Mouse (Mus musculus): ENCODE data around the gene Atg101. TPM values are rescaled to one million over a fixed set of nuclear protein-coding genes. Genes with fewer than 3 reads are reported as not detected.
A peak's percentile ranks its signal among the peaks of the same experiment; 100 is the strongest.

The Atg101 gene
- polyA plus RNA-seq, 1 experiment from 2014 or later: 49.3 TPM

GRCm38 (mm10) chr15:101238885-101239511, 45.1 kb upstream of the Atg101 start:
- Histone ChIP-seq H3K27ac (replicated peaks) (peak overlapping the region; percentile 40), H3K4me3 (ENCODE audit: low read depth, low read length) (0 out of 2 replicates have a peak overlapping the region, but pooled peaks have one; percentile 6), H3K4me2 (replicated peaks; ENCODE audit: low read depth) (peak overlapping the region; percentile 52), H3K9me3 (ENCODE audit: control insufficient read depth, low read length) (no peaks in the 10 kb centered on the region), H3K36me3 (ENCODE audit: control insufficient read depth, insufficient read depth, low read length) (no peaks in the 10 kb centered on the region), H3K27me3 (ENCODE audit: control insufficient read depth, insufficient read depth, low read length) (no peaks in the 10 kb centered on the region), H3K9ac (ENCODE audit: low read length) (peak overlapping the region; percentile 27; the same call in 1 of the 2 replicates), H3K4me1 (replicated peaks; ENCODE audit: control insufficient read depth, insufficient read depth) (peaks cover 2% of the 10 kb centered on the region)
- no peak for TF ChIP-seq EP300 (optimal IDR thresholded peaks at IDR 0.05)
- TF ChIP-seq CTCF (IDR thresholded peaks at IDR 0.05; ENCODE audit: low read depth): peak; percentile 80
- 6% methylated on average over 26 of the region's 28 CpGs for WGBS
- ATAC-seq (ENCODE audit: low FRiP score, low TSS enrichment): peak; percentile 39
- peak; percentile 76 for DNase-seq (ENCODE audit: low spot score)

- DNase-seq (ENCODE audit: low spot score) (no peak), ATAC-seq (ENCODE audit: low FRiP score, low TSS enrichment) (no peak)
- no peak overlapping the region for H3K4me2 ChIP-seq (replicated peaks; ENCODE audit: low read depth)
- no peaks in the 10 kb centered on the region for H3K27me3 ChIP-seq (ENCODE audit: control insufficient read depth, insufficient read depth, low read length)
- peaks cover 2% of the 10 kb centered on the region for H3K4me1 ChIP-seq (replicated peaks; ENCODE audit: control insufficient read depth, insufficient read depth)
- no peaks in the 10 kb centered on the region for H3K9me3 ChIP-seq (ENCODE audit: control insufficient read depth, low read length)
- H3K4me3 ChIP-seq (ENCODE audit: low read depth, low read length): no peak overlapping the region
- TF ChIP-seq EP300 (optimal IDR thresholded peaks at IDR 0.05) (no peak), CTCF (IDR thresholded peaks at IDR 0.05; ENCODE audit: low read depth) (no peak)
- WGBS: 65% methylated on average over 8 of the region's 8 CpGs
- no peak overlapping the region for H3K27ac ChIP-seq (replicated peaks)
- no peaks in the 10 kb centered on the region for H3K36me3 ChIP-seq (ENCODE audit: control insufficient read depth, insufficient read depth, low read length)
- H3K9ac ChIP-seq (ENCODE audit: low read length): no peak overlapping the region
These were observed 44.3 kb upstream of the Atg101 start for GRCm38 (mm10) chr15:101239821-101240220.

GRCm38 (mm10) chr15:101240799-101241204, 43.3 kb upstream of the Atg101 start:
- Histone ChIP-seq H3K27ac (replicated peaks) (peak overlapping the region; percentile 45), H3K4me1 (replicated peaks; ENCODE audit: control insufficient read depth, insufficient read depth) (peaks cover 3% of the 10 kb centered on the region; the same call in 1 of the 2 replicates), H3K4me3 (ENCODE audit: low read depth, low read length) (no peak overlapping the region), H3K4me2 (replicated peaks; ENCODE audit: low read depth) (peak overlapping the region; percentile 51), H3K36me3 (ENCODE audit: control insufficient read depth, insufficient read depth, low read length) (no peaks in the 10 kb centered on the region), H3K9ac (ENCODE audit: low read length) (no peak overlapping the region), H3K9me3 (ENCODE audit: control insufficient read depth, low read length) (no peaks in the 10 kb centered on the region), H3K27me3 (ENCODE audit: control insufficient read depth, insufficient read depth, low read length) (no peaks in the 10 kb centered on the region)
- ATAC-seq (ENCODE audit: low FRiP score, low TSS enrichment) (peak; percentile 62), DNase-seq (ENCODE audit: low spot score) (peak; percentile 85)
- 3% methylated on average over 10 of the region's 10 CpGs for WGBS
- peak; percentile 97 for TF ChIP-seq CTCF (IDR thresholded peaks at IDR 0.05; ENCODE audit: low read depth)
- TF ChIP-seq EP300 (optimal IDR thresholded peaks at IDR 0.05): no peak

GRCm38 (mm10) chr15:101241236-101241635, 42.8 kb upstream of the Atg101 start:
- Histone ChIP-seq H3K4me2 (replicated peaks; ENCODE audit: low read depth) (peak overlapping the region; percentile 51), H3K9ac (ENCODE audit: low read length) (0 out of 2 replicates have a peak overlapping the region, but pooled peaks have one; percentile 18), H3K4me1 (replicated peaks; ENCODE audit: control insufficient read depth, insufficient read depth) (peaks cover 4% of the 10 kb centered on the region; the same call in 1 of the 2 replicates), H3K9me3 (ENCODE audit: control insufficient read depth, low read length) (no peaks in the 10 kb centered on the region), H3K27ac (replicated peaks) (peak overlapping the region; percentile 45), H3K4me3 (ENCODE audit: low read depth, low read length) (no peak overlapping the region), H3K36me3 (ENCODE audit: control insufficient read depth, insufficient read depth, low read length) (no peaks in the 10 kb centered on the region), H3K27me3 (ENCODE audit: control insufficient read depth, insufficient read depth, low read length) (no peaks in the 10 kb centered on the region)
- TF ChIP-seq EP300 (optimal IDR thresholded peaks at IDR 0.05): no peak
- TF ChIP-seq CTCF (IDR thresholded peaks at IDR 0.05; ENCODE audit: low read depth): no peak
- DNase-seq (ENCODE audit: low spot score) (no peak), ATAC-seq (ENCODE audit: low FRiP score, low TSS enrichment) (no peak)
- WGBS: 31% methylated on average over 9 of the region's 9 CpGs

DNA sequence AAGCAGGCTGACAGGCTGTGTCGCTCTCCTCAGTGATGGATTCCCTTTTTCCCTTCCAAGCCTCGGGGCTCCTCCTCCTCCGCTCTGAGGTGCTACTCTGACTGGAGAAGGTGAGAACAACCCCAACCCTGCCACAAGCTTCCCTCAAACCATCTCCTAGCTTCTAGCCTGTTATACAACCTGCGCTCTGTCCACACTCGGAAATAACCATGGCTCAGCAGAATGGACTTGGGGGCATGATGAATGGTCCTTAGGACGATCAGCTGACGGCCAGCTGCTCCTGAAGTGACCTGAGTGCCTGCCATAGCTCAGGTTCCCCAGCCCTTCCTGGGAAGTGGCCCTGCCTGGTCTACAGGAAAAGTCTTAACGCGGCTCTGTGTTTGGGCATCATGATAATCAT, 42.2 kb upstream of the Atg101 start:
- Histone ChIP-seq H3K27me3 (ENCODE audit: control insufficient read depth, insufficient read depth, low read length) (no peaks in the 10 kb centered on the region), H3K9me3 (ENCODE audit: control insufficient read depth, low read length) (no peaks in the 10 kb centered on the region), H3K27ac (replicated peaks) (peak overlapping the region; percentile 45), H3K9ac (ENCODE audit: low read length) (no peak overlapping the region), H3K4me2 (replicated peaks; ENCODE audit: low read depth) (no peak overlapping the region), H3K36me3 (ENCODE audit: control insufficient read depth, insufficient read depth, low read length) (no peaks in the 10 kb centered on the region), H3K4me3 (ENCODE audit: low read depth, low read length) (no peak overlapping the region), H3K4me1 (replicated peaks; ENCODE audit: control insufficient read depth, insufficient read depth) (peaks cover 4% of the 10 kb centered on the region; the same call in 1 of the 2 replicates)
- DNase-seq (ENCODE audit: low spot score): no peak
- no peak for ATAC-seq (ENCODE audit: low FRiP score, low TSS enrichment)
- TF ChIP-seq CTCF (IDR thresholded peaks at IDR 0.05; ENCODE audit: low read depth) (no peak), EP300 (optimal IDR thresholded peaks at IDR 0.05) (no peak)
- 60% methylated on average over 9 of the region's 9 CpGs for WGBS

DNA sequence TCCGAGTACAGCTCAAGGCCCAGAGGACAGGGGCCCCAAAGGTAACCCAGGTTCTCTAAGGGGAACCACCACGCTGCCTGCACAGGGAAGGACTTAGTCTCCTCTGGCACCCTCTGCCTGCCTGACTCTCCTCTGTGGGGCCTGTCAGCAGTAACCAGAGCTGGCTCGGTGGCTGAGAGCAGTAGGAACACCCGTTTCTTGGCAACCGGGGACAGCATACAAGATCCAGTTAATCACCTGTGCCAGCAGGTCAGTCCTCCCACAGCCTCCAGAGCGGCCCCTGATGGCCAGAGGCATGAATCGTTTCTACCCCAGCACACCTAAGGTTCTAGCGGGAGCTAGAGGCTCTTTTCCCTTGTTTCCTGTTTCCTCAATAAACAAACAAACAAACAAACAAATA, 41.4 kb upstream of the Atg101 start:
- TF ChIP-seq EP300 (optimal IDR thresholded peaks at IDR 0.05) (no peak), CTCF (IDR thresholded peaks at IDR 0.05; ENCODE audit: low read depth) (peak; percentile 70)
- Histone ChIP-seq H3K4me3 (ENCODE audit: low read depth, low read length) (no peak overlapping the region), H3K9ac (ENCODE audit: low read length) (no peak overlapping the region), H3K27ac (replicated peaks) (0 out of 2 replicates have a peak overlapping the region, but pooled peaks have one; percentile 41), H3K4me2 (replicated peaks; ENCODE audit: low read depth) (no peak overlapping the region), H3K27me3 (ENCODE audit: control insufficient read depth, insufficient read depth, low read length) (no peaks in the 10 kb centered on the region), H3K36me3 (ENCODE audit: control insufficient read depth, insufficient read depth, low read length) (no peaks in the 10 kb centered on the region), H3K4me1 (replicated peaks; ENCODE audit: control insufficient read depth, insufficient read depth) (peaks cover 4% of the 10 kb centered on the region; the same call in 1 of the 2 replicates), H3K9me3 (ENCODE audit: control insufficient read depth, low read length) (no peaks in the 10 kb centered on the region)
- DNase-seq (ENCODE audit: low spot score): peak; percentile 90
- peak; percentile 40; the same call in 1 of the 2 replicates for ATAC-seq (ENCODE audit: low FRiP score, low TSS enrichment)
- 20% methylated on average over 8 of the region's 8 CpGs for WGBS
